Mouse (Mus musculus): Measurements from ENCODE around the gene Lck. TPM values are rescaled to one million over a fixed set of nuclear protein-coding genes. Genes with fewer than 3 reads are reported as not detected.

Lck gene
- polyA plus RNA-seq, 1 experiment from 2014 or later, result 3.6 TPM

DNA sequence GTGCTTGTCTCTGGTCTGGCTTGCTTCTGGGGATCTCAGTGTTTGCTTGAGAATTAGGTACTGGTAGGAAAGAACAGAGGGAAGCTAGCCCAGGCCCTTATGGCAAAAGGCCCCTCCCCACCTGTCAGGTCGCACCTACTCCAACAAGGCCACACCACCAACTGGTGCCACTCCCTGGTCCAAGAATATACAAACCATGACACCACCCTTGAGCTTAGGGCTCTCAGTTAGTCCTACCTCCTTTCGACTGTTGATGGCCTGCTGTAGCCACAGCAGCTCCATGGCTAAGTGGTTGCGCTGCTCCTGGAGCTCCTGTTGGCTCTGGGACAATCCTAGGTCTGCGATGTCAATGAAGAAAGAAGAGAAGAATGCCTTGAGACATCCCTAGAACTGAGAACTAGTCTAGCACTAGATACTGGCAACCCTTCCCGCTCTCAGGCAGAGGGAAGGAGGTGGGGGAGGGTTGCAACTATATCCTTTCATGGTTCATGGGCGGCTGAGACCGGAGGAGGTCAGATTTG lies 43.7 kb upstream of the Lck start:
- Histone ChIP-seq H3K9ac (ENCODE audit: low read depth, low read length) (no peak overlapping the region), H3K27me3 (ENCODE audit: control insufficient read depth, insufficient read depth, low read length) (no peaks in the 10 kb centered on the region), H3K9me3 (replicated peaks; ENCODE audit: control insufficient read depth, low read length) (no peaks in the 10 kb centered on the region), H3K4me2 (no peak overlapping the region), H3K36me3 (ENCODE audit: control insufficient read depth, insufficient read depth, low read length) (no peaks in the 10 kb centered on the region), H3K4me3 (ENCODE audit: low read depth, low read length) (no peak overlapping the region), H3K4me1 (ENCODE audit: control insufficient read depth, insufficient read depth, low read length) (peaks cover 7% of the 10 kb centered on the region; the same call in 1 of the 2 replicates), H3K27ac (ENCODE audit: low read depth, low read length) (no peak overlapping the region)
- 91% methylated on average over 7 of the region's 7 CpGs for WGBS (ENCODE audit: insufficient replicate concordance)
- no peak for ATAC-seq (replicated peaks; ENCODE audit: insufficient number of reproducible peaks, low FRiP score, low TSS enrichment)

GRCm38 (mm10) chr4:129616631-129617030 lies 43.2 kb upstream of the Lck start:
- H3K9me3 ChIP-seq (replicated peaks; ENCODE audit: control insufficient read depth, low read length), result no peaks in the 10 kb centered on the region
- no peak for ATAC-seq (replicated peaks; ENCODE audit: insufficient number of reproducible peaks, low FRiP score, low TSS enrichment)
- no peaks in the 10 kb centered on the region for H3K36me3 ChIP-seq (ENCODE audit: control insufficient read depth, insufficient read depth, low read length)
- H3K9ac ChIP-seq (ENCODE audit: low read depth, low read length), result no peak overlapping the region
- peaks cover 7% of the 10 kb centered on the region; the same call in 1 of the 2 replicates for H3K4me1 ChIP-seq (ENCODE audit: control insufficient read depth, insufficient read depth, low read length)
- no peak overlapping the region for H3K4me2 ChIP-seq
- no peaks in the 10 kb centered on the region for H3K27me3 ChIP-seq (ENCODE audit: control insufficient read depth, insufficient read depth, low read length)
- no peak overlapping the region for H3K4me3 ChIP-seq (ENCODE audit: low read depth, low read length)
- no peak overlapping the region for H3K27ac ChIP-seq (ENCODE audit: low read depth, low read length)
- 87% methylated on average over 3 of the region's 3 CpGs for WGBS (ENCODE audit: insufficient replicate concordance)

DNA sequence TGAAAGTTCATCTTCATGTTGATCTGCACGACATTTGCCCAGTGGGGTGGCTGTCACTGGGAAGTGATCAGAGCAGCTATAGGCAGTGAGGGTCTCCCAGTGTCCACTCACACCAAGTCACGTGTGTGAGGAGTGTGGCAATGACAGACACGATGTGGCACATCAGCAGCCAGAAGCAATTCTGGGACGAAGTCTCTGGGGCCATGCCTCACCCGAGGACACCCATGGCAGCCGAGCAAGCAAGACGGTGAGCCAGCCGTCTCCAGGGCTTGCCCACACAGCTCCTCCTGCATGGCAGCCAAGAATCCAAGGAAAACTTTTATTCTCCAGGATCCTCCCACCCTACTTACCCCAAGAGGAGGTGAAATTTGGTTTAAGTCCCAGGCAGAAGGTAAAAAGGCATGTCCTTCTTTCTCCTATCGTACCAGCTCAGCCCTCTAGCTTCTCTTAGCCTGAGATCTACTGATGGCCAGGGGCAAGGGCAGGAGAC lies 42.4 kb upstream of the Lck start:
- no peaks in the 10 kb centered on the region for H3K9me3 ChIP-seq (replicated peaks; ENCODE audit: control insufficient read depth, low read length)
- H3K9ac ChIP-seq (ENCODE audit: low read depth, low read length), result no peak overlapping the region
- H3K4me3 ChIP-seq (ENCODE audit: low read depth, low read length), result no peak overlapping the region
- no peaks in the 10 kb centered on the region for H3K27me3 ChIP-seq (ENCODE audit: control insufficient read depth, insufficient read depth, low read length)
- H3K27ac ChIP-seq (ENCODE audit: low read depth, low read length), result no peak overlapping the region
- no peak overlapping the region for H3K4me2 ChIP-seq
- ATAC-seq (replicated peaks; ENCODE audit: insufficient number of reproducible peaks, low FRiP score, low TSS enrichment), result no peak
- H3K4me1 ChIP-seq (ENCODE audit: control insufficient read depth, insufficient read depth, low read length), result peaks cover 7% of the 10 kb centered on the region; the same call in 1 of the 2 replicates
- no peaks in the 10 kb centered on the region for H3K36me3 ChIP-seq (ENCODE audit: control insufficient read depth, insufficient read depth, low read length)
- 87% methylated on average over 9 of the region's 9 CpGs for WGBS (ENCODE audit: insufficient replicate concordance)

- 84% methylated on average over 6 of the region's 6 CpGs for WGBS (ENCODE audit: insufficient replicate concordance)
- Histone ChIP-seq H3K4me3 (ENCODE audit: low read depth, low read length) (no peak within 1 kb of the TSS), H3K27me3 (ENCODE audit: control insufficient read depth, insufficient read depth, low read length) (no peaks in the 10 kb centered on the region), H3K4me2 (no peak within 1 kb of the TSS), H3K27ac (ENCODE audit: low read depth, low read length) (no peak within 1 kb of the TSS), H3K4me1 (ENCODE audit: control insufficient read depth, insufficient read depth, low read length) (peaks cover 7% of the 10 kb centered on the region; the same call in 1 of the 2 replicates), H3K36me3 (ENCODE audit: control insufficient read depth, insufficient read depth, low read length) (no peaks in the 10 kb centered on the region), H3K9me3 (replicated peaks; ENCODE audit: control insufficient read depth, low read length) (no peaks in the 10 kb centered on the region), H3K9ac (ENCODE audit: low read depth, low read length) (no peak within 1 kb of the TSS)
- ATAC-seq (replicated peaks; ENCODE audit: insufficient number of reproducible peaks, low FRiP score, low TSS enrichment), result no peak
Observed at GRCm38 (mm10) chr4:129614093-129614492, 40.7 kb upstream of the Lck start, which contains the start of gene Dcdc2b. Dcdc2b (minus strand) TSS chr4:129614257.

DNA sequence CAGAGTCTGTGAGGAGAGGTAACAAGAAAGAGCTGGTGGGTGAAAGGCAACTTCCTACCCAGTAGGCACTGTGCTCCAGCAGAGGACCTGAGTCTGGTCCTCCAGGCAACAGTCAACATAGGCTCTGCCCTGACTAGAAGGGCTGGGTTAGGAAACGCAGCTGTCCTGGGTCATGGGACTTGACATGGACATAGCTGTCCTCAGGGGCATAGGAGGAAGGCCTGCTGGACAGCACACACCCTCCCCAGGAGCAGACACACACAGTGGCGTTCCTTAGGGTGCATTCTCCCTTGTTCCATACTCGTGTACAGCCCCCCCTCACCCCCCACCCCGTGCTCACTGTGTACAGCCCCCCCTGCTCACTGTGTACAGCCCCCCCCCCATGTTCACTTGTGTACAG lies 37.0 kb upstream of the Lck start:
- Histone ChIP-seq H3K9me3 (replicated peaks; ENCODE audit: control insufficient read depth, low read length) (no peaks in the 10 kb centered on the region), H3K4me3 (ENCODE audit: low read depth, low read length) (no peak overlapping the region), H3K27me3 (ENCODE audit: control insufficient read depth, insufficient read depth, low read length) (no peaks in the 10 kb centered on the region), H3K4me2 (no peak overlapping the region), H3K36me3 (ENCODE audit: control insufficient read depth, insufficient read depth, low read length) (peaks cover 8% of the 10 kb centered on the region), H3K9ac (ENCODE audit: low read depth, low read length) (no peak overlapping the region), H3K27ac (ENCODE audit: low read depth, low read length) (no peak overlapping the region), H3K4me1 (ENCODE audit: control insufficient read depth, insufficient read depth, low read length) (no peaks in the 10 kb centered on the region)
- no peak for ATAC-seq (replicated peaks; ENCODE audit: insufficient number of reproducible peaks, low FRiP score, low TSS enrichment)
- 70% methylated on average over 4 of the region's 4 CpGs for WGBS (ENCODE audit: insufficient replicate concordance)

DNA sequence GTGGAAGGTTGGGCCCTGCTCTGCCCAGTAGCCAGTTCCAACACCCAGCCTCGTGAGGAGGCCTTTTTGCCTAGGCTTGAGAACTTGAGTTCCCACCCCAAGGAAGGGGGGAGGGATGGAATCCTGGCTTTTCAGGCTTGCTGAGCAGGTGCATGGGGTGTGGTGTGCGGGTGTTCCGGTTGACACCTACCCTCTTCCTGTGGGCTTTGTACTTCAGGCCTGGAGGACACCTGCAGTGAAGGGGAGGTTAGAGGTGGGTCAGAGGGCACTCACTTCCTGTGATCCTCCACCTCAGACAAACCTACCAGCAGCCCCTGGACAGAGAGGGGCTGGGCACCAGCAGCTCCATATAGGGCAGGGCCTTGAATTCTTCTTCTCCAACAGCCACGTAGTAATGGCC lies 36.6 kb upstream of the Lck start:
- H3K4me3 ChIP-seq (ENCODE audit: low read depth, low read length), result no peak overlapping the region
- WGBS (ENCODE audit: insufficient replicate concordance), result 84% methylated on average over 4 of the region's 4 CpGs
- no peaks in the 10 kb centered on the region for H3K9me3 ChIP-seq (replicated peaks; ENCODE audit: control insufficient read depth, low read length)
- H3K27ac ChIP-seq (ENCODE audit: low read depth, low read length), result no peak overlapping the region
- H3K36me3 ChIP-seq (ENCODE audit: control insufficient read depth, insufficient read depth, low read length), result peaks cover 11% of the 10 kb centered on the region
- no peak overlapping the region for H3K9ac ChIP-seq (ENCODE audit: low read depth, low read length)
- no peaks in the 10 kb centered on the region for H3K27me3 ChIP-seq (ENCODE audit: control insufficient read depth, insufficient read depth, low read length)
- no peak overlapping the region for H3K4me2 ChIP-seq
- no peak for ATAC-seq (replicated peaks; ENCODE audit: insufficient number of reproducible peaks, low FRiP score, low TSS enrichment)
- no peaks in the 10 kb centered on the region for H3K4me1 ChIP-seq (ENCODE audit: control insufficient read depth, insufficient read depth, low read length)

DNA sequence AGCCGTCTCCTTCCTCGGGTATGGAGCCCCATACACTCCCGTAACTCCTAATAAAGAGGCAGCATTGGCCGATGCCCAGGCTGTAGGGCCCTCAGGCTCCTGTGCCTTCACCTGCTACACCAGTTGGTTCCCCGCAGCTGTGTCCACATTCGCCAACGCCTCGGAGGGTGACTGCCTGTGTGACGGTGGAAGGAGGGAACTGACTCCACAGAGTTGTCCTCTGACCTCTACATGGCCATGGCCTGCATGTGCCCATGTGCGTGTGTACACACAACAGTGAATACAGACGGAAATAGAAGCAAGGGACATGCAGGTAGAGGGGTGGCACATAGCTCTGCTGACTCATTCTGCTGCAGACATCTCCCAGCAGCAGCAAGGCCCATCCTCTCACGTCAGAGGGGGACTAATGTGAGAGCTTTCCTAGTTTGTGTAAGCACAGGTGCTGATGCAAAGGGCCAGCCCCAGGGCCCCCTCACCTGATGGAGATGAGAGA lies 35.7 kb upstream of the Lck start:
- no peak overlapping the region for H3K27ac ChIP-seq (ENCODE audit: low read depth, low read length)
- H3K36me3 ChIP-seq (ENCODE audit: control insufficient read depth, insufficient read depth, low read length), result peaks cover 18% of the 10 kb centered on the region
- no peaks in the 10 kb centered on the region for H3K4me1 ChIP-seq (ENCODE audit: control insufficient read depth, insufficient read depth, low read length)
- H3K4me2 ChIP-seq, result no peak overlapping the region
- WGBS (ENCODE audit: insufficient replicate concordance), result 79% methylated on average over 12 of the region's 12 CpGs
- no peaks in the 10 kb centered on the region for H3K9me3 ChIP-seq (replicated peaks; ENCODE audit: control insufficient read depth, low read length)
- H3K4me3 ChIP-seq (ENCODE audit: low read depth, low read length), result no peak overlapping the region
- H3K27me3 ChIP-seq (ENCODE audit: control insufficient read depth, insufficient read depth, low read length), result no peaks in the 10 kb centered on the region
- H3K9ac ChIP-seq (ENCODE audit: low read depth, low read length), result no peak overlapping the region
- ATAC-seq (replicated peaks; ENCODE audit: insufficient number of reproducible peaks, low FRiP score, low TSS enrichment), result no peak

DNA sequence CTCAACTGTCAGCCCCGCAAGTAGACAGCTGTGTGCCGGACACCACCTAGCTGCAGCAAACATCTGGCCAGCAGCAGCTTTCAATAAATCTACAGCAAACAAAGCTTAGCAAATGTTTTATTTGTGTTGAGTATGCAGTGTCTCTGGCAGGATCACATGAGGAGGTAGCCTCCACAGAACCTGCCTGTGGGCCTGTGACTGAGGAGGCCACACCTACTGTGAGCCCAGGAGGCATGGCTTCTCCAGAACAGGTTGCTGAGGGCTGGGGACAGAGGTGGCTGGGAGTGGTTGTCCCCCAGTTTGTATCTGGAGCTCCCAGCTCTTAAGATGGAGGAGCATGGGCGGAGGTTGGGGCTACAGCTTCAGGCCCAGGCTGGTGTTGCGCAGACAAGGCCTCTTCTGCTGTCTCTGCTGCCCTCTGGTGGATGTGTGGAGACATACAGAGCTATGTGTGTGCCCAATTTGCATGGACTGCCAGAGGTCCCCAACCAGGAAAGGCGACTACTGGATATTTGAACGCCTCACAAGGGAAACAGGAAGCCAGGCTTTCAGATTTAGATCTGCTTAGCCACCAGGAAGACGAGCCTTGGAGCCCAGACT lies 35.1 kb upstream of the Lck start:
- Histone ChIP-seq H3K27me3 (ENCODE audit: control insufficient read depth, insufficient read depth, low read length) (no peaks in the 10 kb centered on the region), H3K27ac (ENCODE audit: low read depth, low read length) (no peak overlapping the region), H3K9ac (ENCODE audit: low read depth, low read length) (peak overlapping the region; percentile 34; the same call in 1 of the 2 replicates), H3K4me2 (no peak overlapping the region), H3K4me1 (ENCODE audit: control insufficient read depth, insufficient read depth, low read length) (no peaks in the 10 kb centered on the region), H3K9me3 (replicated peaks; ENCODE audit: control insufficient read depth, low read length) (no peaks in the 10 kb centered on the region), H3K4me3 (ENCODE audit: low read depth, low read length) (no peak overlapping the region), H3K36me3 (ENCODE audit: control insufficient read depth, insufficient read depth, low read length) (peaks cover 18% of the 10 kb centered on the region)
- peak; percentile 49; the same call in 1 of the 2 replicates for ATAC-seq (replicated peaks; ENCODE audit: insufficient number of reproducible peaks, low FRiP score, low TSS enrichment)
- WGBS (ENCODE audit: insufficient replicate concordance), result 32% methylated on average over 7 of the region's 7 CpGs
